Mouse (Mus musculus): Measurements from ENCODE around the gene Aoah.

GRCm38 (mm10) chr13:20940389-20940788 lies 146.5 kb downstream of the Aoah start:
- TF ChIP-seq EP300 (optimal IDR thresholded peaks at IDR 0.05) (no peak), CTCF (IDR thresholded peaks at IDR 0.05; ENCODE audit: low read depth) (peak; percentile 68)

Measured in stomach, postnatal 0 days (tissue).